Mouse (Mus musculus) gastrocnemius, postnatal 10 days (tissue): ENCODE measurements around the gene Hspb3. TPM values are rescaled to one million over a fixed set of nuclear protein-coding genes. Genes with fewer than 3 reads are reported as not detected.

ENCODE experiments used
- DNase-seq: peaks from one replicate; pipeline ENCODE4 v3.0.0; 2021; ENCODE audit warnings: mixed read lengths
- long read RNA-seq, 2 experiments: library from polyadenylated mRNA; stranded (forward); transcript quantifications; one replicate each; pipeline ENCODE4 v2.0.0; 2021
- total RNA-seq, 2 experiments: library from RNA; stranded (reverse); gene quantifications; 2 replicates each; pipeline ENCODE4 v1.2.3; 2021

Gene Hspb3
- total RNA-seq, result 10 to 100 TPM; 79.1 to 87.3 TPM
- long read RNA-seq, experiment 1, transcript Hspb3-201 (1 exons, 781 nt), result major isoform, 40 of 40 reads
- long read RNA-seq, experiment 1, partial matches to known transcripts, result 0 of 40 reads
- long read RNA-seq, experiment 1, other reads (novel, unspliced or antisense), result 0 of 40 reads
- long read RNA-seq, experiment 2, transcript Hspb3-201 (1 exons, 781 nt), result major isoform, 30 of 30 reads
- long read RNA-seq, experiment 2, partial matches to known transcripts, result 0 of 30 reads
- long read RNA-seq, experiment 2, other reads (novel, unspliced or antisense), result 0 of 30 reads

DNA sequence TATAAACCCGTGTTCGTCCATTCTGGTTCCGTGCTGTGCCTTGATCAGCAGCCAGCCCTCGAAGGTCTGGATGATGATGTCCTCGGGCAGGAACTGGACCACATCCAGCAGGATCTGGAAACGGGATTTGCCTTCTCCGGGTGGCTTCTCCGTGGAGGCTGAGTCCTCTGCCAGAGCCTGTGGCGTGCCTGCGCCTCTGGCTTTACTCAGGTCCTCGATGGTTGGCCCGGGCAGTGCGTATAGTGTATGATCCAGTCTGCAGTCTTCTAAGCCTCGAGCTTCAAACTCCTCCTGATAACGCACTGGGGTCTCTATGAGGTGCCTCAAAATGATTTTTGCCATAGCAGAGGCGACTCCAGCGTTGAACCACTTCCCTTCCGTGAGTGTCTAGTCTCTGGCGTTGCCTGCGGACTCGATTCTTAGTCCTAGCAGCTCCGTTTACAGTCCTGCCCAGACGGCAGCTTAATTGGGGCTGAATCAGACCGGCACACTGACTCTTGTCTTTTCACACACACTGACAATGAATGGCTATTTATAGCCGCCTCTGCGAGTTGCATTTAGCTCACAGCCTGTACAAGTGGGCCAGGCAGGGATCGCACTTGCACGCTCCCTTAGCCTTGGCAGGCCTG is at the start of gene Hspb3:
Gene Hspb3, minus strand, starts transcription at position 526 of the 629 bp plus-strand sequence.
- DNase-seq, result peak; percentile 70

DNA sequence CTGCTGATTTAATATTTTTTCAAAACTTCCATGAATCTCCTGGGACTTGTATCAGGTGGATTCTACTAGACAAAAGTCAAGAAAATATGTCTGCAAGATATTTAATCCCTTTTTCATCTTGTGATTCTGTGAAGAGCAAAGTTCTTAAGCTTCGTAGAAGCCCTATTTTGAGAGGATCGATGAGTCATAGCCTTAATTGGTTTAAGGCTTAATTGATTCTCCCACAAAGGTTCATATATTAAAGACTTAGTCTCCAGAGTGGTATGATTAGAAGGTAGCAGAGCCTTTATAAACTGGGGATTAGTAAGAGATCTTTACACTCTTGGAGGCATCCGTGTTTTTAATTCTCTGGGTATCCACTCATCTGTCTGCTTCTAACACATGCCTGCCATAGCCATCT is 49.7 kb upstream of the Hspb3 start:
- DNase-seq, result no peak

DNA sequence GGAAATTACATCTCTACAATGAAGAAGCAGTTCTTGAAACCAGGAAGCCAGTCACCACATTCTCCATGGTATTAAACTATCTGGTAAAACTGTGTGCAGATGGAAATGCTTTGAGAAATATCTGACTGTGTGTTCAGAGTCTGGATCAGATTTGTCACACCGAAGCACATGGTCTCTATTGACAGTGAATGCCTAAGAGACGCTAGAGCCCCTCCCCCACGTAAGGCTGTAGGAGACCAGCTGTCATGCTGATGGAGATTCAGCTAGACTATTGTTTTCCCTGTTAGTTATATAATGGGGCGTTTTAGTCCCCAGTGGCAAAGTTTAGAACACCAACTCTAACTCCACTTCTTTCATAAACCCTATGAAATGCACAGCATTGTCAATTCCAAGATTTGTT is 42.7 kb upstream of the Hspb3 start:
- DNase-seq, result no peak

DNA sequence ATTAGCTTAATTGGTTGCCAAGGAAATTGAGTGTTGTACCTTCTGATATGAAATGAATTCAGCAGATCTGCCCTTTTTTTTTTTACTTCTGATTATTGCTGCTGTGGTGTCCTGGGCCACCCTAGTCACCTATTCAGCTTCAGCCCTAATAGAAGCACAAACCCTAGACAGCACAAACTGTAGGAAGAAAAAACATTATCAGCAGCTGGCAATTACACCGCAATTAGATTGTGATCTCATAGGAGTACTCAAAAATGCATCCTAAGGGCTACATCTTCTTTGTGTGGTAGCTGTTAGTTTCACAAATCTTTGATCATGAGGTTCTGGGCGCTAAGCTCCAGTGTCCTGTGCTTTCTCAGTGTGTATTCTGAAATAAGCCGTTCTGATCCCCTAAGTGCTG is 37.7 kb upstream of the Hspb3 start:
- no peak for DNase-seq

DNA sequence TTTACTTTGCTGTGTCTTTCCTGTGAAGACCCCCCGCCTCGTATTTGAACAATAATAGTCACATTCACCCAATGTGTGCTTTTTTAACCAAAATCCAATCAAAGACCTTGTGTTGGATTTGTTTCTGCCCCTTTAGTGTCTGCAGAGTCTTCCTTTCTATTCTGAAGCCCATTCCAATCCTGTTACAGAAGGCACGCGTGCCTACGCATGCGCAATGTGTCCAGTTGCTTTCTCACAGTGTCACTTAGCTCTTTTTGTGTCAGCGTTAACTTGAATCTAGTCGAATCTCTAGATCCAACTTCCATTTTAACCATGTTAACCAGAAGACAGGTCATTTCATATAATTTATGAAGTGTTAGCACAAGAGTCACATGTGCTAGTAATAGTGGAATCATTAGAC is 36.5 kb upstream of the Hspb3 start:
- DNase-seq, result no peak

DNA sequence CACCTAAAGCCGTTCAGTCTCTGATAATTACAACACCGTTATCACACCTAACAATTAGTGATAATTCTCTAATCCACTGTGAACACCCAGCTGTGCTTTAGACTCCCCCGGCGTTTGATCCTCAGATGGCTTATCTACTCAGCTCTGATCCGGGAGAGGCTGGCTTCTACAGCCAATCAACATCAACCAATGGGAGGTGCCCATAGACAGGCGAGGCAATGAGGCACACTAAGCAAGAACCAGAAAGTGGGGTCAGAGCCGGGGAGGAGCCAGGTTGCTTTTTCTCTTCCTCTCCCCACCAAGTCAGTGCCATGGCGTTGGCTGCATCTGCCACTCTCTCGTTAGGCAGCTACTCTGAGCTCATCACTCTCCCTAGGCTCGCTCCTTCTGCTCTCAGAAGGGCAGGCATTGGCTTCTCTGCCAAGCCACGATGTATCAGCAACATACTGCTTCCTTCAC is 36.0 kb upstream of the Hspb3 start:
- no peak for DNase-seq

DNA sequence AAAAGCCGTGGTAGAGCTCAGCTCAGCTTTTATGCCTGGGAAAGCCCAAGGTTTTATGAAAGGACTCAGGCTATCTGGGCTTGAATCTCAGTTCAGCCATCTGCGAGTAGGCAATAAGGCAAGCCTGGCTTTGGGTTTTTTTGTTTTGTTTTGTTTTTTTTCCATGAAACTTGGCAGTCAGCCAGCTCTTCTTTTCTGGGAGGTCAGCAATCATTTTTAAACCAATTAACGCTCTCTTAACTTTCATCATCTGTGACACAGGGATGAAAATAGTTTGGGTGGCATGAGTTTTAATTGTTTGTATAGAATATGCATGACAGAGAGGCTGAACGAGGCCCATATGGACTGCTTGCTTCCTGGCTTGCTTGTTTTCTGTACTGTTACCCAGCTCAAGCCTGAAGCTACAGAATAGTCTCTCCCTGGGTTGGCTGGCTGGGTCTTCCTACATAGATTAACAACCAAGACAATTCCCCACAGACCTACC is 33.4 kb upstream of the Hspb3 start:
- DNase-seq, result no peak

DNA sequence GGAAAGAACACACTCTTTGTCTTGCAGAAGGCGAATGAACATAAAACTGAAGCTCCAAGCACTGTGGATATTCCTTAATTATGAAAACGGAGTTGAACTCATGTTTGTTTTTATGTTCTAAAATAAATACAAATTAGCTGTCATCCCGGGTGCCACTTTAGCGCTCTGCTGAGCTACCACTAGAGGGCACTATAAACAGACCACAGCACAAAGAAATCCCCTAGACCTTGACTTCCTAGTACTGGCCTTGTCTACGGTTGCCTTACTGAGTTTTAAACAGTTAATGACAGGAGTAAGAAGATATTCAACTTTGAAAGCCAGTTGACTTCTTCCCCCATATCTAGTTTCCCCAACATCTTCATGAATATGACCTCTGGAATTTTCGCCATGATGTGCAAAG is 29.9 kb upstream of the Hspb3 start:
- DNase-seq, result peak; percentile 16

DNA sequence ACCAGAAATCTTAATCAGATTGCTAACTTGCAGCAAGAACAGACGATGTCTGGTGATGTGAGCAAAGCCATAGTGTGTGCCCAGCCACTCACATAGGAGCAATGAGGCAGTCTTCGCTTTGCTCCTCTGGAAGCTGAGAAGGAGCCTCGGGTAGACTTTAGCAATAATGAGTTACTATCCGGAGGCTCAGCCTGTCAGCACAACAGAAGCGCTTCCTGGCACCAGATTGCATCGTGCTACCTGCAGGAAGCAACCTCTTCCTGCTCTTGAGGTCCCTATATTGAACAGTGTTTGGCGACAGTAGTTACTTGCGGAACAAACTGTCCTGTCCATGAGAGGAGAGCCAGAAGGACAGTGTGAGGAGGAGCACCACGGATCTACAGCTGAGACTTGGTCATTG is 28.2 kb upstream of the Hspb3 start:
- DNase-seq, result no peak

DNA sequence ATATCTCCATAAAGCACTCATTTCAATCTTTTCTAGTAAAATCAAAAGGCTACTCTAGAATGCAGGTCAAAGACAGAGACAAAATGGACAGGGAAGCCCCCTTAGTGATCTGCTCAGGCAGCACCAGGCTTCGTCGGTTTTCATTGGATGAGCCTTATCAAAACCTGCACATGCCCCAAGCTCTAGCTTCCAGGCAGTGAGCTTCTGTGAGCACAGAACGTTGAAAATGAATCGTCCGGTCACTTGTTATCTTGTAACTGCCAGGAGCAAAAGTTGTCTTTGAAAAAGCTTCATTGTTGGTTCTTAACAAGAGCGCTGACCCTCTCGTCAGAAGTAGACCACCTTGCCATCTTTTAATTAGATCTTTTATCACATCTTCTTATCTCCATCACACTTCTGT is 26.4 kb upstream of the Hspb3 start:
- no peak for DNase-seq

DNA sequence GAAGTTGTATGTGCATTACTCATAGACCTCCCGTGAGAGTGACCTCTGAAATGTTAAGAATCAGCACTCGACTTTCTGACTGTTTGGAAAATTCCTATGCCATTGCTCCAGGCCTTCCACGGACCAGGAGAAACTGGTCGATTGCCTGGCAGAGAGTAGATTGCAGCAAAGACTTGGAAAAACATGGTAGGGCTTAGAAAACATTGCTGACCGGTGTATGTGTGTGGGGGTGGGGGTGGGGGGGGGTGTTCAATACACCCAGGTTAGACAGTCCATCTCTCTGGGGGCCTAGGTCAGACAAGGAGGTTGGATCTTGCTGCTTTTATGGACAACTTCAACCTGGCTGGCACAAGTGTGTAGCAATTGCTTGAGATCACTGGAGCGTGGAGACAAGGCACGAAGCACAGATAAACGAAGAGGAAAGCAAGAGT is 23.2 kb upstream of the Hspb3 start:
- DNase-seq, result no peak

DNA sequence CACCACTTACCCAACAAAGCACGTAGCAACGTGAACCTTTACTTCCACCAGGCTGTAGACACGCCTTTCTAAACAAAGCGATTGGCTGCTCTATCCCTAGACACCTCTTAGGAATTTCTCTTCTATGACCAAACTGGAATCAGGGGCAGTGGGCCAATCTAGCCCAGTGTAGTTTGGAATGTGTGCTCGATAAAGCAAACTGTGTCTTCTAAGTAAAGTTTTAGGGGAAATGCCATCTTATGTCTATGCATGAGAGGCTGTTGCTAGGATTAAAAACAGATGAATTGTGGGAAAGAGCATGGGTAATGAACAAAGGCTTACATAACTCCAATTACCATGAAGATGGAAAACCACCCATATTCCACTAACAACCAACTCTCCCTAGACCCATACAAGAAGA is 19.3 kb upstream of the Hspb3 start:
- no peak for DNase-seq

DNA sequence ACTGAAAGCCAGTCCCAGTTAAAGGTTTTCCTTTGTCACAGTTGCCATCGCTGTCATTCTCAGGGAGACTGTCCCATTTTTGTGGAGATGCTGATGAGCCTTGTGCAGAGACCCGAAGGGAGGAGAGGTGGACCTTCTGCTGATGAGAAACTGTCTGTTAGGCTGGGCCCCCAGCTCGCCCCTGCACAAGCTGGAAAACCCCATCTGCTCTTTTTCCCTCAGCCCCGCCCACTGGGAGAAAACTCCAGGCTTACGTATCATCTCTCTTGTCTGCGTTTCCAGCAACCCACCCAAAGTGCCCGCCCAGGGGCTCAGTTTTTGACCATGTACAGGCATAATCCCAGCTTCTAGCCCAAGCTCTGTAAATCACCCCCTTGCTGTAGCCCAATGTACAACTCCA is 17.2 kb upstream of the Hspb3 start:
- DNase-seq, result no peak

DNA sequence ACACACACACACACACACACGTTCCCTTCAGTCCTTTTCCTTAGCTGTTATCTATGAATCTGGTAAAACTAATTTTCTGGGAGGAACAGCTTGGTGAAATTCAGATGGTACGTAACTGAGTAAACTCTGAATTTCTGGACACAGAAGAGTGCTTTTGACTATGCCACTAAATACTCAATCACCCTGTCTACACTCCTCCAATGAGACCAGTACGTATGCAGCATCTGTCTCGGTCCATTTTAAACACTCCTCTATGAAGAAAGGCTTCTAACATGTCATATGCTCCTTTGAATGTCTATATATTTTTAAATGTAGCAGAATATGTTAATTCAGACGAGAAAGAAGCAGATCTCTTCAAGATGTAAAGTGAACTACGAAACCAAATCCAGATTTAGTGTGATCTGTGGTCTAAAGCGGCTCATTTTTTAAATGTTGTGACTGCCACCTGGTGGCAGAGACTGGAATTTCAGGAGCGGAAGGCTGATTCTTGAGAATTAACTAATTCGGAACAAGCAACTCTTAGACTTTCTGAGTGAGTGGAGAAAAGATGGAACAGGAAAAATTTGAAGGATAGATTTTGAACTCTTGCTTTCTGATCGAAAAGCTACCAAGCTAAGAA is 6.1 kb upstream of the Hspb3 start:
- DNase-seq, result peak; percentile 71

DNA sequence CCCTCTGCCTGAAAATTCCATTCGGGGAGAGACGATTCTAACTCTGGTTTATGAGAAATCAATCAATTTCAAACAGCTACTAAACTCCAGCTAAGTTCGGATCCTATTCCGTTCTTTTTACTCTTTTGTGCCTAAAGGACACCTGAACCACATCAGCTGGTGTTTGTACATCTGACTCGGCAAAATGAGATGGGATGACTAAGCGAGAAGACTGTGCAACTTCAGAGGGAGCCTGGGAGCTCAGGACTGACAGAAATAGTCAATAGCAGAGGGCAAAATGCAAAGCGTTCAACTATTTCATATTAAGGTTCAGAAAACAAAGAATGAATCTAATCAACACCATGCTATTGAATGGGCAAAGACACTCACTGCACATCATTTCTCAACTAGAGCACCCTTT is 407 bp upstream of the Hspb3 start:
- DNase-seq, result no peak

DNA sequence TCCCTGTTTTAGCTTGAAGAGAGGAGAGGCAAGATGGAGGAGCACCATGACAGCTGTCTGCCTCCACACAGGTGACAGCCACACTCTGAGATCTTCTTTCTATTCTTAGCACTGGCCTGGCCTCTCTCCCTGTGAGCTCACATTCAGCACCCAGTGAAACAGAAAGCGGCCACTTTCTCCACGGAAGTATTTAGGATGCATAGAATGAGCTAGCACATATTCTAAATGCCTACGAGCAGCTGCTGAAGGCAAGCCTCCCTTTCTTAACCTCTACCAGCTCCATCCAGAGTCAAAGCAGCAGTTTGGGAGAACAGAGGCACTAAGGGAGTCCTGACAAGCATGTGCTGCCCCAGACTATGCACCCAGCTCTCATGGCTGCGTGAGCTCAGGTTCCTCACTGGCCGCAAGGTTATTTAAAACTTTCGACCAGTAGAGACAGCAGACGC is 1.6 kb downstream of the Hspb3 start:
- DNase-seq, result peak; percentile 29

DNA sequence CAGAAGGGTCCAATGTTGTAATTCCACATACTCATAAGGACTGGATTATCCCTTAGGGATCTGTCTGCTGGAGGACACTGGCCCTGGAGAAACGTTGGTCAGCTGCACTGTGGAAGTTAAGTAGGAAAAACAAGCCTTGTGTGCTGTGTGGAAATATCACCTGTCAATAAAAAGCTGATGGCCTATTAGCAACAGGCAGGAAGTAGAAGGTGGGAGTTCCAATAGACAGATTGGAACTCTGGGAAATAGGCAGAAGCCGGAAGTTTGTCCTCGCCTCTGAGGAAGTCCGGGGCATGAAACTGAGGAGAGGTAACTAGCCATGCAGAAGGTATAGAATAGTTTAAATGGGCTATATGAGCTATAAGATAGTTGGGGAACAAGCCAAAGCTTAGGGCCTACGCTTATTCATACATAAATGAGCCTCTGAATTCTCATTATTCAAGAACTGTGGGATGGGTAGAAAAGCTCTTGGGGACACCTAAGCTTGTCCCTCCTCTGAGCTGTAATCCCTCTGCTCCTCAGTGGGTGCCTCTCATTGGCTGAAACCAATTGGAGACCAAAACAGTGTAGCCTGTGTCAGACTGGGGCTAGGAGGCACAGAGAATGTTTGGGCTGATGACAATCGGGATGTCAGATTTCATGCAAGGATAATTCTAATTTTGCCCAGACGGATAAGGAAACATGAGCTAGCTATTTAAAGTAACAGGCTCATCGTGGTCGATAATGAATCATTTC is 2.7 kb downstream of the Hspb3 start:
- no peak for DNase-seq

DNA sequence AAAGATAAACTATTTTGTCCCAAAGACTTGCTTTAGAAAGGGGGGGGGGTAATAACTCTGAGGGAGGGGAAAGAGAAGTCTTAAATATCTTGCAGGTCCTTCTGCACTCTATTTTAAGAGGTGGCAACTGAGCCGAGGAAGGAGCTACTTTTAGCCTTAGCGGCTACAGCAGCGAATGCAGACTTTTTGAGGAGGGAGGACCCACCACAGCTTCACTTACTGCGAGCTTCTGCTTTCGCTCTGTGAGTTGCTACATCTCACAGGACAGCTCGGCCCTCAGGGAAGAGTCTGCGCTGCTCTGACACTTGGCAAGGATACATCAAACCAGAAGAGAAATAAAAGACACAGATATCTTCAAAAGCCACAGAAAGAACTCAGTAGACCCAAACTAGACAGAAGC is 6.3 kb downstream of the Hspb3 start:
- no peak for DNase-seq

DNA sequence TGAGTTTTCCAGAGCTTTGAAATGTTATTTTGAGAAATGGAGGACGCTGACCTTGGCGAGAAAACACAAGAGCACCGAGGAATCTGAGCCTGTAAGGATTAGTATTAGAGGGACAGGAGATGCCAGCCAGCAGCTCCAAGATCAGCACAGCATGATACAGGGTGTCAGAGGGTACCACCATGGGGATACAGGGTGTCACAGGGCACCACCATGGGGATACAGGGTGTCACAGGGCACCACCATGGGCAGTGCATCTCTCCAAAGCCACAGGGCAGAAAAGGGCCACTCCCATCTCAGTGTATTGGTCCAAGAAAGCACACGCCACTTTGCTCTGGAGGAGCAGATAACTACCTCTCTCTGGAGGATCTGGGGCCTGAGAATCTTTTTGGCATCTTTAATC is 6.8 kb downstream of the Hspb3 start:
- DNase-seq, result no peak

DNA sequence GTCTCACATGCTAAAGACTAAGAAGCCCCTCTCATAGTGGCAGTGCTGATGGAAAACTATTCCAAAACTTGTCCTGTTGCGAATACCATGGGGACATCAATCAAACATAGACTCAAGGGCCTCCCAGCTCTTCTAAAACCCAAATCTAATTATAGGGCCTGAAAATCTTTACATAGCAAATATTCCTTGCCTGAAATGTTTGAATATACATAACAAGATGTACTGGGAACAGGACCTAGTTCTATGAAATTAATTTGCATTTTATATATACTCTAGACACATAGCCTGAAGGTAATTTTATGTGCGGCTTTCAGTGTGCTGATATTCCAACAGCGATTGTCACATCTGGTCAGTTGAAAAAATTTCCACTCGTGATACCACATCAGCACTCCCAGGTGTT is 8.0 kb downstream of the Hspb3 start:
- DNase-seq, result no peak

DNA sequence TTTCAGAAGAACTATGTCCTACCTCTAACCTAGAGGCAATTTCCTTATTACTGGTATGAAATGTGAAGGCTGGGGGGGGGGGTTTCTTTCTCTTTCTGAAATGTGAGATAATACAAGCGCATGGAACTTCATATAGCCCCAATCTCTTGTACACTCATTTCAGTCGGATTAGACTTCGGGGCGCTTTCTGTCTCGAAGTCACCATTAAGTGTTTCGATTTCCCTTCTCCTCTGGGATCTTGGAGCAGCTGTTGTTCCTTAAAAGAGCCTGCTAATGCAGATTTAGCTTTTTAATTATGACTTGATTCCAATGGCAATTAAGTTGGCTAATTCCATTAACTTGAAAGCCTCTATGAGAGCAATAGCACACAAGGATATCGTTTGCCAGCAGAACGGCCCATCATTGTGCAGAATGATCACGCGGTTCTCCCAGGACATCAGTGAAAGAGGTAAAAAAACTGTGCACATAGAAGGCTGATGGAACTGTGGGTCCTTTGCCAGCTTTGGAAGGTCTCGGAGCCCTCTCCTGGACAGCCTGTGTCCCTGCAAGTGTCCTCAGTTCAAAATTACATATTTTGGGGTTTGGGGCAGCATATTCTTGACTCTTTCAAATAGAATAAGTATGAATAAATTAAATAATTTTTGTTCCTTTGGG is 22.4 kb downstream of the Hspb3 start:
- peak; percentile 31 for DNase-seq

DNA sequence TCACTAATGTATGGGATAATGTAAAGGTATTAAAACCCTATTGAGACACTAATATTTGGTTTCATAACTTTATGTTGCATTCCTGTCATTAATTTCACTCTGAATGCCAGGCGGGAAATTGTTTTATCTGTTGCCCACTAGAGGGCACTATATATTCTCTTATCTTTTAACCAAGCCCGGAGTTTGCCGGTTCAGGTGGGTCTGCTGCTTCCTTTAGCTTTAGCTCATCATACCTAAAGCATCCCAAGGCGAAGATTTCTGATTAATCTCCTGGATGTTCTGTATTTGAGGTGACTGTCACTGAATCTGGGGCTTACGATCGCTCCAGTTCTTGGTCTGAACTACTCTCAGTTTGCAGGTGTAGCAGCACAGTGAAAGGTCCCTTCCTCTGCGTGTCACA is 24.6 kb downstream of the Hspb3 start:
- DNase-seq, result no peak
